Mouse (Mus musculus) splenic B cell, adult 2 months (primary cell): ENCODE results near the gene Svip.

ENCODE experiments used
- DNase-seq: peaks from one replicate; pipeline ENCODE4 v3.0.0-alpha.2; 2011; ENCODE audit warnings: low read depth, low spot score
- H3K27me3 ChIP-seq: 2 replicates; pipeline ENCODE4 v1.6.1; 2012; ENCODE audit warnings: mild to moderate bottlenecking, low read length, moderate library complexity, mixed read lengths; ENCODE audit not compliant: control insufficient read depth, poor library complexity, insufficient read depth, severe bottlenecking
- H3K36me3 ChIP-seq: 2 replicates; pipeline ENCODE4 v1.6.1; 2012; ENCODE audit warnings: mild to moderate bottlenecking, low read length, moderate library complexity, mixed read lengths; ENCODE audit not compliant: control insufficient read depth, poor library complexity, insufficient read depth, severe bottlenecking

The Svip gene

DNA sequence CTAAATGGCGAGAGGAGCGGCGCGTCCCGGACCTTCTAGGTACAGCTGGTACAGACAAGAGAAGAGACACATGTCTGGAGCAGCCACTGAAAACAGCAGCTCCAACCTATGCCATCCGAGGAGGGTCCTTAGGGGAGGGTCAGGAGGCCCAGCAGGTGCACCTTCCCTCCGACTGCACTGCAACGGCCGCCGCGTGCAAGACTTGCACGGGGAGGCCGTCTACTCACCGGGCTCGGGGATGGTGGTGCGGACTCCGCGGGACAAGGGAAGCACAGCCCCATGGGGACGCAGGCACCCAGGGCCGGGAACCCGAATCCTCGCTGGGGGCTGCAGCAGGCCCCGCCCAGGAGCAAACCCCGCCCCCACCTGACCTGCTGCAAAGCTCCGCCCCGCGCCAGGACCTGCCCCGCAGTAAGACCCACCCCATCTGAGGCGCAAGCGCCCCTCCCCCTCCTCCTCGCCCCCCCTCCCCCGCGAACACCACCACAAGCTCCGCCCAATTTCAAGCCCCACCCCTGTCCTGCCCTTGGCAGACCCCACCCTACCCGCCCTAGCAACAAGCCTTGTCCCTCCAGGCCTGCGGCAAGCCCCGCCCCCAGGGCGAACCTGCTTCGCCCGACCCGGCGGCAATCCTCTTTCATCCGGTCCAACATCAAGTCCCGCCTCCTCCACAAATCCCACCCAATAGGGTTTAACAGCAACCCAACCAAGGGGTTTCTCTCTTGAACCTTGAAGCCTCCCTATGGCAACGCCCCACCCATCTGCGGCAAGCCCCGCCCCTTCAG lies at the start of gene Svip:
Svip (minus strand) TSS at position 508 of the 785 bp plus-strand sequence.
- peak; percentile 87 for DNase-seq
- Histone ChIP-seq H3K36me3 (no peaks in the 10 kb centered on the region), H3K27me3 (no peaks in the 10 kb centered on the region)

DNA sequence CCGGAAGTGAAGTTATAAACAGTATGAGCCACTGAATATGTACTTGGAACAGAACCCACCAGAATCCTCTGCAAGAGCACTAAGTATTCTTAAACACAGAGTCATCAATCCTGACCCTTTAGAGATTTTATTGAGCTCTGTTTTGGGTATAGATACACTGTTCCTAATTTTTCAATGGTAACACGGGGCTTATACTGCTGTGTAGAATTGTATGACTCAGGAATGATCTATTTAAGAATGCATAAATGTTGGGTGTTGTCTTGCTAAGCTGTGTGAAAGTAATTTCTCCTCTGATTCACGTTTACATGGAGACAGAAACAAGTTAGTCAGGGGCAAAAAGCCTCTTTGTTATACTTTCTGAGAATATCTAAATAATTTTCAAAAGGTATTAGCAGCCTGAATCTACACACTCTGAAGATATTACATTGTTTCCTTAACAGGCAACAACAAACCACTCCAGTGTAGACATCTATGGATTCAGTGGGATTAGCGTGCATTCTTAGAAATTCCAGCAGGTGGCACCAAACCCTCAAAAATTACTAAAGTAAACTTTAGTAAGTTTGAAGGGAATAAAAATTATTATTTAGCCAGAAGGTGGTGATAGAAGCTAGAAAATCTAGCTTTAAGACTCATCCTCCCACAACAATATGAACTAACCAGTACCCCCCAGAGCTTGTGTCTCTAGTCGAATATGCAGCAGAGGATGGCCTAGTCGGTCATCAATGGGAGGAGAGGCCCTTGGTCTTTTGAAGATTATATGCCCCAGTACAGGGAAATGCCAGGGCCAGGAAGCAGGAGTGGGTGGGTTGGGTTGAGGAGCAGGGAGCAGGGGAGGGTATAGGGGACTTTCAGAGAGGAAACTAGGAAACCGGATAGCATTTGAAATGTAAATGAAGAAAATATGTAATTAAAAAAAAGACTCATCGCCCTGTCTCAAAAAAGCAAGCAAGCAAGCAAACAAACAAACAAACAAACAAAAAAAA lies 32.1 kb upstream of the Svip start:
- peak; percentile 2 for DNase-seq
- Histone ChIP-seq H3K36me3 (no peaks in the 10 kb centered on the region), H3K27me3 (no peaks in the 10 kb centered on the region)

DNA sequence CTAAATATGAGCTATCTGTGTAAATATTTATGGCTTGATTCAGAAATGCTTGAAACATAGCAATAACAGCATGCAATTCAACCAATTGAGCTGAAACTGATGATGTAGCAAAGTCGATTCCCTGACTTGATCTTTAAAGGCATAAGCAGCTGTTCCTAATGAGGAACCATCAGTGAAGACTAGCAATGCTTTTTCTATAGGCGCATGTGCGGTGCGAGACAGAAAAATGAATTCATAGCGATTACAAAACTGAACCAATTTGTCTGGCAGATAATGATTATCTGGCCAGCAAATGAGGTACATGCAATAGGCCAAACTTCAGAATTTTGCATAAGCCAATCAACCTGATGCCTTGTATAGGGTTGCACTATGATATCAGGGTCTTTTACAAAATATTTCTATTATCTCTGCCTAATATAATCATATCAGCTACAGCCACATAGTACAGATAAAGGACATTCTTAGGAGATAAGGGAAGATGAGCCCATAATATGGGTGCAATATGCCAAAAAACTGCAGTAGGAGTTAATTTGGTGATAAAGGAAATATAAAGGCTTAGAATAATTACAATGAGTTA lies 18.3 kb upstream of the Svip start:
- no peaks in the 10 kb centered on the region for H3K27me3 ChIP-seq
- no peaks in the 10 kb centered on the region for H3K36me3 ChIP-seq
- DNase-seq = no peak

DNA sequence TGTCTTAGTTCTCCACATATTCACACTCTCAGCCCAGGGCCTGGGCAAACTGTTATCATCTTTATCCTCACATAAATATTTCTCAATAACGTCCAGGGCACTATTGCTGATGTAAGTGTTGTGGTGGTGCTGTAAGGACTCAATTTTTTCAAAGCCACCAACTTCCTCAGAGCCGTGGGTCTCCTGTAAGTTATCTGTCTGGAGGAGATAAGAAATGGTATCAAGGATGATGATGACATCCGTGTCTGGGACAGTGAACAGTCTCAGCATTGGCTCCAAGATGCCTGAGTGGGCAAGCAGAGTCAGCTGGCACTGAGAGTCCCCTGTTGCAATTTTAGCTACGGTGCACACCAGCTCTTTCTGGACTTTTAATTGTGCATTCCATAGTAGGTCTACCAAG lies 16.2 kb upstream of the Svip start:
- no peak for DNase-seq
- H3K36me3 ChIP-seq = no peaks in the 10 kb centered on the region

DNA sequence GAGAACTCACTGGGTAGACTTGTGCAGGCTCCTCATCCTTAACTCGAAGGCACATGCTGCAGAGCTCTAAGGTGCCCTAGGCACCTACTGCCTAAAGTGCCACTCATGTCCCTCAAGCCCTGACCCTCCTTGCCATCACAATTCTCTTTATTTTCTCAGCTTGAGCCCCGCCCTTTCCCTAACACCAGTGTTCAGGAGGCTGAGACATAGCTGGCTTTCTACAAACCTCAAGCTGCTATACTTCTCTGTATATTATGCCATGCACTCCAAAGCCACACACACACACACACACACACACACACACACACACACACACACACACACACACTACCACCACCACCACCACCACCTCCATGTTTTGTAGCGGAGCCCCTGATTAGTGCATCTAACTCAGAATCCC lies 9.8 kb upstream of the Svip start, which contains the start of gene 1700015G11Rik:
1700015G11Rik (minus strand) TSS at position 101 of the 400 bp plus-strand sequence.
- no peak for DNase-seq
- no peaks in the 10 kb centered on the region for H3K27me3 ChIP-seq
- H3K36me3 ChIP-seq = no peaks in the 10 kb centered on the region

More for the DNA sequence above, 16.2 kb upstream of the Svip start:
- H3K27me3 ChIP-seq = no peaks in the 10 kb centered on the region

DNA sequence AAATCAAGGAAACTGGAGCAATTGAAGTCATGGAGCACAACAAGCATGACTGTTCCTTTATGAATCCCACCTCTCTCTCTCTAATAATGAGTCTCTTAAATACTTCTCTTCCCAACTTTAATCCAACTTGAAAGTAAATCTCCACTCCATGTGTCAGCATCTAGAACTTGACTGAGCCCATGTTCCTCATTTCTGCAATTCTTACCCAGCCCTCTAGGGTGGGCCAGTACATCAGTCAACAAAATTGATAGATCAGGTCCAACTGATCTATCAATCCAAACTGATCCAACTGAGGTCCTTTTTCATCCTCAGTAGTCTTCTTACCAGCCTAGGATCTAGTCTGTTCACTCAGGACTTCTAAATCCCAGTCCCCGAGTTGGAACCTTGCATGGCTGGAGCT lies 9.4 kb upstream of the Svip start:
- no peak for DNase-seq
- H3K36me3 ChIP-seq = no peaks in the 10 kb centered on the region
- H3K27me3 ChIP-seq = no peaks in the 10 kb centered on the region

DNA sequence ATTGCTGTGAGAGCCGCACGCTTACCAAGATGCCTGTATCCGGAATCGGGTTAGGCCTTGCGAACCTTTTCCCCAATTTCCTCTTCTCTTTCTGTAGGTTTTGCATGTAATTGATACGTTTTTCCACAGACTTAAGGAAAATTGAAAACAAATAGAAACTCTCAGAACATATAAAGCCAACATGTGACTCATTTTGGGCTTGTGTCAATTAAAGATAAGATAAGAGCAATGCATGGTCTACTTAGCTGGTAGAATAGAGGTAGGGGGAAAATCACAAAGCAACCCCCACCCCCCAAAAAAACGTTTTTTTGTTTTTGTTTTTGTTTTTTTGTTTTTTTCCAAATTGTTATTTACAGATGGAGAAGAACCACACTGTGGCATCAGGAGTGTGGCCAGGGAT lies 7.6 kb upstream of the Svip start:
- DNase-seq = no peak
- Histone ChIP-seq H3K27me3 (no peaks in the 10 kb centered on the region), H3K36me3 (no peaks in the 10 kb centered on the region)

DNA sequence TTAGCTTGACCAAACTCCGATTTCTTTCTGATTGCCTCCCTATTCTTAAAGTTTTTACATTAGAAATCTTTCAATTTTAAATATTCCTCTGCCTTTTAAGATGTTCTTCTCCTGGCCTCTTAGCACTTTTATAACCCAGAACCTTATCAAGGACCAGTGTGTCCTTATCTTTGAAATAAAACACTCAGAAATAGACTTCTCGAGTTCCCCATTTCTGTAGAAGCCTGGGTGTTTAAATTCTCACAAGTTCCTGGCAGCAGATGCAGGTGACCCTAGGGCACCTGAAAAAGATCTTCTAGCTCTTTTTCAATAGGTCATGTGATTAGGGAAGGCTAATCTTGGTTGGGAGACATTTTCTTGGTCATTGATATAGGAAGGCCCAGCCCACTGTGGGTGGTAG lies 1.3 kb upstream of the Svip start:
- Histone ChIP-seq H3K27me3 (no peaks in the 10 kb centered on the region), H3K36me3 (no peaks in the 10 kb centered on the region)
- no peak for DNase-seq

DNA sequence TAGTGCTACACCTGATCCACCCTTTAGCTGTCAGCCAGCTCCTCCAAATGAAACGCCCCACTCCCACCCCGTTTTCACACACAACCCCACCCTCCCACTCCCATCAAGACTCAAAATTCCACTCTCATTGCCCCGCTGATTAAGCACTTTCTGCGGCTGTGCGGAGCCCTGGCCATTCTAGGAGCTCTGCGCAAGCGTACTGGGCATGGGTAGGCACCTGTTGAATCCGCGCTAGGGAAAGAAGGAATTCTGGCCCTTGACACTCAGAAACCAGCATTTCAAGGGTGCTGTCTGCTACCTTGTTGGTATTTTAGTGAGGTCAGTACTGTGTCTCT lies 445 bp upstream of the Svip start:
- Histone ChIP-seq H3K27me3 (no peaks in the 10 kb centered on the region), H3K36me3 (no peaks in the 10 kb centered on the region)
- no peak for DNase-seq

DNA sequence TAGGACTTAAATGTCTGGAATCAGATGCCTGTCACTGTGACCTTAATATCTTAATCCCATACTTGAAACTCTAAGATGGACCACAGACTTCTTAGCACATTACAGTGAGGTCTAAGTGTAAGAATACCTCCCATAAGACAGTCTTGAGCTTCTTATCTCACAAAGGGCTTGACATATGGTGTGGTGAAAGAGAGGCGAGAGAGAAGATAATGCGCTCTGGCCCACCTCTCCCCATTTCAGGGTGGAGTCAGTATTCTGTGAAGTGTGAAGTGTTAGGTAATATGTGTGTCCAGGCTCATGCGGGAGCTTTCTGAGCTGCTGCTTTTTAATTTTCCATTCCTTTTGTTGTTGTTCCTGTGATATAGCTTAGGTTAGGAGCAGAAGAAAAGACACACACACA lies 14.8 kb downstream of the Svip start:
- DNase-seq = no peak
- H3K27me3 ChIP-seq = 0 out of 2 replicates have a peak, but pooled peaks cover 2% of the 10 kb centered on the region
- no peaks in the 10 kb centered on the region for H3K36me3 ChIP-seq

DNA sequence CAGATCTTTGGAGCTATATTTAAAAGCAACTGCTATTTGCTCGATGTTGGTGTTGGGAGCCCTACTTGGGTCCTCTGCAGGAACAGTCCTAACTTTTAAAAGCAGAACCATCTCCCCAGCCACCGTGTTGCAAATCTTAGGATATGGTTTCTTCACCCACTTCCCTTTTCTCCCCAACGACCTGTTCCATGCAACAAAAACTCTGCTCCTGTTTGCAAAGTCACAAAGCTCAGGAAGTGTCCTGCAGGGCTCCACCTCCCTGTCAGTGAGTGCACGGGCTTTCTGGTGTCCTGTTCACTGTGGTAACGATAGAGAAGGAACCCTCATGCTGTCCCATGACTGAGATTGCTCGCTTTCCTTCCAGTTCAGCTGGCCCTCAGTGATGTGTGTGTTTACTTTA lies 18.9 kb downstream of the Svip start:
- no peak for DNase-seq

DNA sequence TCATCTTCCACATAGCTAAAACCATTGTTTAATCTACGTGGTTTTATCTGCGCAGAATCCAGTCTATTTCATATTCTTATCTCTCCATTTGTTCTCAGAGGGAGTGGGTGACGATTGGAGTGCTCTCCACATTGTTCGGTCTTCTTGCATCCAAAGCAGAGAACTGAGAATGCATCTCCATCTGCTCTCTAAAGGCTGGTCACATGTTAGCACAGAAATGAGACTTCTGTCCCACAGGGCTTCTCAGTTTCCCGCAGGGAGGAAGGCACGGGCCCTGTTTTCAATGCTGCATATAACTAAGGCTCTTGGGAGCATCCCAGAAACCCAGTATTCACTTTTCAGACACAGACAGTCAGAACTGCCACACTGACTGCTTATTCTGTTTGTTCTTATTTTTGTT lies 20.1 kb downstream of the Svip start:
- no peaks in the 10 kb centered on the region for H3K36me3 ChIP-seq
- DNase-seq = no peak
- H3K27me3 ChIP-seq = no peaks in the 10 kb centered on the region

More for the DNA sequence above, 18.9 kb downstream of the Svip start:
- H3K27me3 ChIP-seq = no peaks in the 10 kb centered on the region
- H3K36me3 ChIP-seq = no peaks in the 10 kb centered on the region

DNA sequence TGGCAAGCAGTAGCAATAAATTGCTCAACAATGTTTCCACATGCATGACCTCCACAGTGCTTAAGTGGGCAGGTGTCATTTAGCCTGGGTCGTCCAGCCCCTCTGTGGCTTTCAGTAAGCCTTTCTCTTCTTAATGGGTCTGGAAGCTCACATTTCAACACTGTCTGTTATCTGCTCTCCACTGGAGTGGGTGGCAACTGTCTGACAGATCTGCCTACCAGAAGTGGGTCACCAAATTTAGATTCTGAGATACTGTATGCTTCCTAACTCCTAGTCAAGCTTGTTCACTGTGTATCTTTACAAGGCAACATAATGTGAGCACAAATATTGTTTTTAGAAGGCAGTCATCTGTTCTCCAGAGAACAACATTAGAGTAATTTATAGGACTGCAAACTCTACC lies 23.5 kb downstream of the Svip start:
- H3K27me3 ChIP-seq = no peaks in the 10 kb centered on the region
- no peak for DNase-seq
- H3K36me3 ChIP-seq = no peaks in the 10 kb centered on the region

DNA sequence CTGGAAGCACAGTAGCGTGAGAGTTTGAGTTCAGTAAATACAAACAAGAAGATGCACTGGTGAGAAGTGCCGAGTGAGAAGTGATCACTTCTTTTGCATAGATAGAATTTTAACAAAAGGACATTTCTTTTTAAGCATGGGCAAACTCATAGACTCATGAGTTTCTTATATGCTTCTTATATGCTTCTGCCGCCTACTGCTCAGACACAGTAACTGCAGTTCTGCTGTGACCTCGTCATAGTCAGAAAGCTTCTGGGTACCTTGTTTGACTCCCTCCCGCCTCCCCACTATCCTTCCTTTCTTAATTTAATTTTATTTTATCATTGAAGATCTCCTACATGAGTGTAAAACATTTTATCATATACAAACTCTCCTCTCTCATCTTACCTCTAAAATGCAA lies 26.5 kb downstream of the Svip start:
- no peaks in the 10 kb centered on the region for H3K27me3 ChIP-seq
- peak; percentile 4 for DNase-seq
- H3K36me3 ChIP-seq = no peaks in the 10 kb centered on the region

DNA sequence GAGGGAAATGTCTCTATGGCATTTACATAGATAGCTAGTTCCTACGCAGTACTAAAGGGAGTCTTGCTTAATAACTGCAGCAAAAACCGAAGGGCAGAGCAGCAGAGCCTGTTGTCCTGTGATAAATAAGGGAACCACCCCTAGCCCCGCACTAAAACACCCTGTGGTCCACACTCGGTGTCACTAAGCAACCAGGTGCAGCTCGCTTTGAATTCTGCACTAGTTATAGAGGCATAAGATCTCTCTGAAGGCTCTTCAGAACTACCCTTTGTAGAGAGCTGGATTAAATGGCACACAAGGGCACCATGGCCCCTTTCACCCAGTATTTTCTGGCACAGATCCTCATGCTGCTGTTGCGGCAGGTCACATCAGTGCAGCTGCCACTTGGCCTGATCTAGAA lies 30.6 kb downstream of the Svip start:
- DNase-seq = no peak
- Histone ChIP-seq H3K36me3 (no peaks in the 10 kb centered on the region), H3K27me3 (no peaks in the 10 kb centered on the region)
